Mouse (Mus musculus): ENCODE results near the gene Cops8.

The Cops8 gene

DNA sequence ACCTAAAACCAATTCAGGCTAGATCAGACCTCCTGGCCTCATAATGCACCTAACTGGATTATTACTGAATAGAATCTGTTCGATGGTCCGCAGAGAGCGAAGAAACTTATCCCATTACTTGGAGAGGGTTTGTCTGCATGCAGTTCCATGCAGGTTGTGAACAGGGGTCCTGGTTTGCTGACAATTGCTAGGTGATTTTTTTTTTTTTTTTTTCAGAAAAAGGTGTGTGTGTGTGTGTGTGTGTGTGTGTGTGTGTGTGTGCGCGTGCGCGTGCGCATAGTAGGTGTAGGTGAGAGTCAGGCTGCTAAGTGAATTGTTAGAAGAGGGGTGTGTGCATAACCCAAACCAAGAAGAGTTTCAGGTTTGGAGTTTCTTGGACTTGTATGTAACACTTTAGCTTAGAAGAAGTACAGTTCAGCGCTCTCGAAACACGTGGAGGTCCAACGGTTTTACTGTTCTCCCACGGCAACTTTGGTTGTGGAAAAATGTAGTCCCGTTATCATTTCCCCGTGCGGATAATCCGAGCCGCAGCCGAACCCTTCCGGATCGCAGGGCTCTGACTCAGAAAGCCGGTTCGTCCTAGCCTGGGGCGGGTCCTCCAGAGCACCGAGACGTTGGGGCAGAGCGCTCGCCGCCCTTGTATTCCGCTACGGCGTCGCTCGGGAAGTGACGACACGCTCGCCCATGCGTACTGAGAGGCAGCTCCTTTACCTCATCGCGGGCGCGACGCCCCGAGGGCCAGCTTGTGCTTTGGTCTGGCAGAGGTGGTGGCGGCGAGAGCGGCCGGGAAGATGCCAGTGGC lies at the start of gene Cops8:
TSS of gene Cops8 (plus strand) at position 223 of the 802 bp plus-strand sequence.
- peak; percentile 98 for DNase-seq (ENCODE audit: low spot score)

DNA sequence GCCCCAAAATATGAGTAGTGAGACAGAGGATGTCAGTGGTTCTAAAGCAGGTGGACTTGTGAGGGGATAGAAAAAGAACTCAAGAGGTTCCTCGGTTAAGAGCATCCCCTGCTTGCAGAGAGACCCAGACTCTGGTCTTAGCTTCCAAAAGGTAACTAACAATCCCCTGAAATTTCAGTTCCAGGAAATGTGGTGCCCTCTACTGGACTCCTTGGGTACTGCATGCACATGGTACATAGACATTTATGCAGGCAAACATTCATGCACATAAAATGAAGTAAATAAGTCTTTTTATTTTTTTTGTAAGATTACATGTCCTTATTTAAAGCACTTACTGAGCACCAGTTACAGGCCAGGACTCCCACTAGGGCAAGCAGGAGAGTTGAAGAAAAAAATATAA lies 45.6 kb upstream of the Cops8 start:
- no peak for DNase-seq (ENCODE audit: low spot score)

DNA sequence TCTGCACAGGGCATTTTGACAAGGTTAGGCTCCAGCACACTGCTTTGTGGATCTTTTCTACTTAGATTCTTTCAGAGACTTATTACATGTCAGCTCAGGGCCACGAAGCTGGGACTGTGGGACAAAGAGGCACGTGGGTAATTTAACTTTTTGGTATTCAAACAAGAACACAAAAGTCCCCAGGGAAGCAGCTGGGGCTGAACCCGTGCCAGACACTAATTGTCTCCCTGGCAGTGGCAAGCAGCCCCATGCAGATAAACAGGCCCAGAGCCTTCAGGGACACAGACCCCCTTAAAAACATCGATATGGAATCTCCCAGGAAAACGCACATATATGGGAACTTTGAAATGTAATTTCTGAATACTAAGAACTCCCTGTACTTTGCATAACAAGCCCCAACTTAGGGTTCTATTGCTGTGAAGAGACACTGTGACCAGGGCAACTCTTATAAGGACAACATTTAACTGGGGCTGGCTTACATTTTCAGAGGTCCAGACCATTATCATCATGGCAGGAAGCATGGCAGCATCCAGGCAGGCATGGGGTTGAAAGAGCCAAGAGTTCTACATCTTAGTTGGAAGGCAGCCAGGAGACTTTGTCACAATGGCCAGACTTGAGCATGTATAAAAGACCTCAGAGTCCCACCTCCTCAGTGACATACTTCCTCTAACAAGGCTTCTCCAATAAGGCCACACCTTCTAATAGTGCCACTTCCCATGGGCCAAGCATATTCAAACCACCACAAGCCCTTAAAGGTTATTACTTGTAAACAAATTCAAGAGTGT lies 41.6 kb upstream of the Cops8 start:
- DNase-seq (ENCODE audit: low spot score) = no peak

DNA sequence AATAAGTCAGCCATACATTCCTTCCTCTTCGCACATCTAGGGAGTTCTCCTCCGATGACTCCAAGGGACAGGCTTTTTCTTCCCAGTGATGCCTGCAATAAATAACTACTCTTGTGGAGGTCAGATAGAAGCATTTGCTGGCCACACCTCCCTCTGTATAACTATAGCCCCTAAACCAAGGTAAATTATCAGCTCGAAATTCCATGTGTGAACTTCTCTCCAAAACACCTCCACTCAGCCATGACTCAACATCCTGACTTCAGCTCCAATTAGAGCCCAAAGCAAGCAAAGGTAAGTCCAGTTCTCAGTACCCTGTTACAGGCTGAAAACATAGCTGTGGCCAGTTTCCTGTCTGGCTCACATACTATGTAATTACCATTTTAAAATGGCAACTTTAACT lies 38.8 kb upstream of the Cops8 start:
- no peak for DNase-seq (ENCODE audit: low spot score)

DNA sequence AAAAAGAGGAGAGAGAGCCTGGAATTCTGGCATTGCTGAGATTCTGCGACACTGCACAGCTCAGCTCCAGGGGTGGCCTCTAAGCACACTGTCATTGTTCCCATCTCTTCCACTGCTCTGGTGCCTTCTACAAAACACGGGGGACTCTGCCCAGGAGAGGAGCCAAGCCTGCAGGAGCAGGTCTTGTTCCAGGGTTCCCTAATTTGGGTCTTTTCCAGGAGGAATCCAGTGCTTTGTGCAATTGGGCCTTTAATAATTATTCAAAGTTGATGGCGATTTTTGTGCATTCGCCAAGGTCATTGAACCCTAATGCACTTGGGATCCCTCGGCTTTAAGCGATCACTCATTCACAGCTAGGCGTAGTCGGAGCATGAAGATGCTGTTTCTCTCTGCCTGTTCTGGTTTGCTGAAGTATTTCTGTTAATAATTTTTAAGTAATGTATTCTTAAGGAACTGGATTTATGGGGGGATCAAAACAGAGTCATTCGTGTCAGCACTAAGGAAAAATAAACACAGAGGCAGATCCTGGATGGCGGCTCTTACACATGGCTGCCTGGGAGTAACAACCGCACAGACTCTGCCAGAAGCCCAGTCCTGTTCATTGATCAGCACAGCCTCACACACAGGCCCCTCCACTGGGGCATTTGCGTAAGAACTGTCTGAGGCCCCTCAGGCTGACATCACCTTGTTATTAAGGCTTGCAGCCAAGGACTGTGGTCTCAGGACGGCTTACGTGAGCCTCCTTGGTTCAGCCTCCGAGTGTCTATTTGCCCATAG lies 35.9 kb upstream of the Cops8 start:
- DNase-seq (ENCODE audit: low spot score) = no peak

- DNase-seq (ENCODE audit: low spot score) = peak; percentile 28
Observed at GRCm38 (mm10) chr1:90573831-90574230, 28.9 kb upstream of the Cops8 start.

- no peak for DNase-seq (ENCODE audit: low spot score)
Observed at GRCm38 (mm10) chr1:90574845-90575244, 27.9 kb upstream of the Cops8 start.

GRCm38 (mm10) chr1:90577417-90577816 lies 25.4 kb upstream of the Cops8 start:
- DNase-seq (ENCODE audit: low spot score) = no peak

- no peak for DNase-seq (ENCODE audit: low spot score)
Observed at GRCm38 (mm10) chr1:90582635-90583034, 20.1 kb upstream of the Cops8 start.

GRCm38 (mm10) chr1:90588021-90588734 lies 14.6 kb upstream of the Cops8 start:
- peak; percentile 89 for DNase-seq (ENCODE audit: low spot score)

DNA sequence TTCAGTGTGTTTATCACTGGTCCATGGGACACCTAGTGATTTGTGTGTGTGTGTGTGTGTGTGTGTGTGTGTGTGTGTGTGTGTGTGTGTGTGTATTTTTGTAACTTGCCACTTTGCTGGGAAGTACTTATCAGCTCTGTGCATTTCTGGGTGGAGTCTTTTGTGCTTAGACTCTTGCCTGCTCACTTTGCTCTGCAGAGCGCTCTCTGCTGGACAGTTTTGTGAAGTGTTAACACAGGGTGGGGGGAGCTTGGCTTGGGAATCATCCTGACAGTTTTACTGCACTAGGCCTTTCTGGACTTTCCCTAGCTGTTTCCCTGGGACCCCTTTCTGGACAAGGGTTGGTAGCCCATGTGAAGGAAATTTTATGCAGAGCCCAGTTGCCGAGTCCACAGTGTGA lies 12.0 kb upstream of the Cops8 start:
- DNase-seq (ENCODE audit: low spot score) = peak; percentile 58

GRCm38 (mm10) chr1:90592784-90593183 lies 10.0 kb upstream of the Cops8 start:
- DNase-seq (ENCODE audit: low spot score) = peak; percentile 81

DNA sequence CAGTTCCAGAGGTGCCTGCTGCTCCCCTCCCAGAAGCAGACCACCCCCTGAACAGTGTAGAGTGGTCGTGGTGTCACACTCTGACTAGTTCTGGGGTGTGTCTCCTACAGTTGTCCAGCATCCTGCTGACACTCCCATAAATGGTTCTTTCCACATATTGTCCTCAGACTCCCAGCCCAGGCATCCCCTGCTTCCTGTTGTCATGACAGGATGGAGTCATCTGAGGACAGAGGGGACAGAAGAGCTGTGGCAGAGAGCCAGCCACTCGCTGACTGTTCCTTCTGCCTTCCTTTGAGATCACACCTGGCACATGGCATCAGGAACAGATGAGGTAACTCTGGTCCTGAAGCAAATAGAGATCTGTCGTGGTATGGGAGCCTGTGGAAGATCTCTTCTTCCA lies 3.6 kb upstream of the Cops8 start:
- DNase-seq (ENCODE audit: low spot score) = no peak

- DNase-seq (ENCODE audit: low spot score) = no peak
Observed at GRCm38 (mm10) chr1:90601096-90601495, 1.7 kb upstream of the Cops8 start.

GRCm38 (mm10) chr1:90603561-90603887 lies 743 bp downstream of the Cops8 start:
- DNase-seq (ENCODE audit: low spot score) = no peak

GRCm38 (mm10) chr1:90609363-90609762 lies 6.6 kb downstream of the Cops8 start:
- DNase-seq (ENCODE audit: low spot score) = no peak

DNA sequence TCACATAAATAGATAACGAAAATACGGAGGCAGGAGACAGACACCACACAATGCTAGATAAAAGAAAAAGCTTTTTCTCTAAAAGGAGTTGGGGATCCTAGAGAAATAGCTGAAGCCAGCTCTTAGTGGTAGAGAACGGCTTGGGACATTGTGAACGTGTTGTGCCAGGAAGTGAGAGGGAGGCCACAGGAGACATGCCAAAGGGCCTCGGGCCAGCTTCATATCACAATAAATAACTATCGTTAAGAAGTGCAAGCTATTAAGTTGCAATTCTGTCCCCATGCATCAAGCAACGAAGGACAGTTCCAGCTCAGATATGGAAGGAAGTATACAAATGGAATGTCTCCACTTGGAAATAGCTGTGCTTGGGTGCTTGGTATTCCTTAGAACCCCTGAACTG lies 14.5 kb downstream of the Cops8 start:
- DNase-seq (ENCODE audit: low spot score) = no peak

DNA sequence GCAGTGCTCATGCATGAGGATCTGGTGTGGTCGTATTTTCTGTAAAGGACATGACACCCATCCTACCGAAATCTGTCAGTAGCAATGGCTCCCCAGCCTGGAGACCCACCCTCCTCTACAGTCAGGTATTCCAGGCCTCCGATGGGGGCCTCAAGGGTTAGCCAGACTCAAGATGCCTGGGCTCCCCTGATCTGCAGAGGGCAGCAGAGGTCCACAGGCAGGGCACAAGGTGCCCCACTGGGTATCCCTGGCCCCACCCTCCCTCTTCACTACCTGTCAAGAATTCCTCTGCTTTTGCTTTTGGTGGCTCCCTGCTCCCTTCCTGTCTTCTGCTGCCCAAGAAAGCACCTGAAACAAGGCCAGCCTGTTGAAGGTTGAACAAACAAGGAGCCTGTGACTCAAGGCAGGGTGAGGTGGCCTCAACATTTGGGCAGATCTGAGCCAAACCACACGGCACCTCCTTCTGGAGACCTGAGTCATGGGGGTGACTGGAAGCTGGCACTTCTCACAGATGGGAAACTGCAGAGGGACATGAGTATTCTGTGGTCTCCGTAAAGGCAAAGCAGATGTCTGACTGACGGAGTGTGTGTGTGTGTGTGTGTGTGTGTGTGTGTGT lies 30.7 kb downstream of the Cops8 start:
- DNase-seq (ENCODE audit: low spot score) = no peak

DNA sequence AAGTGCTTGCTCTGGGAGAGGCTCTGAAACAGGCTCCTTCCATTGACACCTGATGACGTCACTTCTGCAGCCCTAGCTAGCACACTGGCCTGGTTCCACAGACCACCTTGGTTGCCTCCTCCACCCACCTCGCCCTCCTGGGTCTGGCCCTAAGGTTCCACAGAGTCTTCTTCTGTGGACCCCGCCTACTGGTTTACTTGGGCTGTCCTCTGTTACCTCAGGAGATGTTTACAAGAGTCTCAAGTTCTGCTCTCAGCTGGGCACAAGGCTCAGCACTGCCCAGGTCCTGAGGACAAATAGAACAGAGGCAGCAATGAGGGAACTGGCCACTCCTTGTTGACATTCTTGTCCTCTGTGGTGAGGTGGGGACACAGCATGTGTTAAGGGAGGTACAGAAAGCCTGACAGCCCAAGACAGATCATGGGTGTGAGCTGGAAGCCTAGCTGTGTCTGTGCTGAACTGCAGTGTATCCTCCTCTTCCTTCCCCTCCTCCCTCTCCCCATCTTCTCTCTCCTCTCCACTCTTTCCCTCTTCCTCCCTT lies 31.5 kb downstream of the Cops8 start:
- no peak for DNase-seq (ENCODE audit: low spot score)

DNA sequence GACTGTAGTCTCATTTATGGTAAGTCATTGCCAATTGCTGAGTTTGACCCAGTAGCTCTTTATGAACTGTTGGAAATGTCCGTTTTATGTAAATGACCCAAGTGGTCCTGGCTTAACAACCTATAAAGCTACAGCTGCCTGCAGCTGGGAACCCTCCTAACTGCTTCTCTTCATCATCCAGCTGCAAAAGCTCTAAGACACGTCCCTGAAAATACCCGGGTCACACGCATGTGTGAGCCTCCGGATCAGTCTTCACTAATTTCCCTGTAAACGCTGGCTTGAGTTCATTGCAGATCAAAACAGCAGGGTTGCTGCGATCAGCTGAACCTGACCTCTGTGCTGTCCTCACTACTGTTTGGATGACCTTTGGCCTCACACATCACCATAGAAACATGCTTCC lies 35.6 kb downstream of the Cops8 start:
- DNase-seq (ENCODE audit: low spot score) = no peak

DNA sequence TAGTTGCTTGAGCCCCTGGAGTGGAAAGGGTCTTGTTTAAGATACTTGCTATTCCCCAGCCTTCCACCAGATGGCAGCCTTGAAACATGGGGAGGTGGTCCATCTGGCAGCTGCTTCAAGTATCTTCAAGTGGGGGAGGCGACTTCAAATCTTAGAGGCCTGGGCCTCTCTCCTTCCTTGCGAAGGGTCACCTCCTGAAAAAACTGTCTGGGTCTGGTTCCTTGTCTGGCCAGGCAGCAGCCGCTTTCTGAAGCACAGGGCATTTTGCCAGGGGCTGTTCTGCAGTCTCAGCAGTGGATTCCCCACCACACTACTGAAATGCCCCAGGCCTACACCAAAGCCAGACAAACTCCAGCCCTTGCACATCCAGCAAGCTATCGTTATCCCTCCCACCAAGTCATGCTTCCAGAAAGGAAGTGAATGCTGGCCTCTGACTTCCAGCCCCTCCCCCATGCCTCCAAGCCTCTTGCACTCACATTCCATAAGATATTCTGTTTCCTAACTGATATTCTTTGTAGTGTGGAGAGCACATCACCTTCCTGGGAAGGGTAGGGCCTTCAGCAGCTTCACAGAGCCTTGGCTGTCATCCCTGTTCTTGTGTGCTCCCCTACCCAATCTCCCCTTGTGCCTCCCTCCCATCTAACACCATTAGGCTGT lies 48.1 kb downstream of the Cops8 start:
- DNase-seq (ENCODE audit: low spot score) = peak; percentile 78

Measured in layer of hippocampus, adult 11-12 months (tissue).